Mouse (Mus musculus) erythroblast, embryonic 14.5 days (primary cell): Measurements from ENCODE around the gene Tpd52l2. TPM values are rescaled to one million over a fixed set of nuclear protein-coding genes. Genes with fewer than 3 reads are reported as not detected.

ENCODE experiments used
- H3K27me3 ChIP-seq: 2 replicates; pipeline ENCODE4 v1.6.1; 2012; ENCODE audit warnings: inconsistent platforms; ENCODE audit not compliant: control insufficient read depth
- H3K36me3 ChIP-seq: 2 replicates; pipeline ENCODE4 v1.6.1; 2012; ENCODE audit warnings: mild to moderate bottlenecking, inconsistent platforms; ENCODE audit not compliant: control insufficient read depth
- H3K4me1 ChIP-seq: 2 replicates; pipeline ENCODE4 v1.6.1; 2012; ENCODE audit warnings: inconsistent platforms; ENCODE audit not compliant: control insufficient read depth
- H3K4me3 ChIP-seq: replicated peaks from 2 replicates; pipeline ENCODE3; 2012; ENCODE audit warnings: moderate library complexity, mild to moderate bottlenecking, inconsistent platforms
- H3K9me3 ChIP-seq: 2 replicates; pipeline ENCODE4 v1.6.1; 2012; ENCODE audit warnings: low read length, inconsistent platforms, mixed read lengths; ENCODE audit not compliant: control insufficient read depth
- GATA1 ChIP-seq: IDR thresholded peaks from 2 replicates; pipeline ENCODE4 v1.6.1; 2012; ENCODE audit warnings: low read length, inconsistent platforms, mixed read lengths
- TAL1 ChIP-seq: IDR thresholded peaks from 3 replicates; pipeline ENCODE4 v1.6.1; 2012; ENCODE audit warnings: low read length, inconsistent platforms, mixed read lengths
- polyA plus RNA-seq: library from polyadenylated mRNA; stranded (reverse); fragments of >175 nt; gene quantifications from 2 replicates; pipeline ENCODE4 v1.2.3, GENCODE M21; 2012

The Tpd52l2 gene
- polyA plus RNA-seq: 4.5 and 5.4 TPM in 2 replicates

DNA sequence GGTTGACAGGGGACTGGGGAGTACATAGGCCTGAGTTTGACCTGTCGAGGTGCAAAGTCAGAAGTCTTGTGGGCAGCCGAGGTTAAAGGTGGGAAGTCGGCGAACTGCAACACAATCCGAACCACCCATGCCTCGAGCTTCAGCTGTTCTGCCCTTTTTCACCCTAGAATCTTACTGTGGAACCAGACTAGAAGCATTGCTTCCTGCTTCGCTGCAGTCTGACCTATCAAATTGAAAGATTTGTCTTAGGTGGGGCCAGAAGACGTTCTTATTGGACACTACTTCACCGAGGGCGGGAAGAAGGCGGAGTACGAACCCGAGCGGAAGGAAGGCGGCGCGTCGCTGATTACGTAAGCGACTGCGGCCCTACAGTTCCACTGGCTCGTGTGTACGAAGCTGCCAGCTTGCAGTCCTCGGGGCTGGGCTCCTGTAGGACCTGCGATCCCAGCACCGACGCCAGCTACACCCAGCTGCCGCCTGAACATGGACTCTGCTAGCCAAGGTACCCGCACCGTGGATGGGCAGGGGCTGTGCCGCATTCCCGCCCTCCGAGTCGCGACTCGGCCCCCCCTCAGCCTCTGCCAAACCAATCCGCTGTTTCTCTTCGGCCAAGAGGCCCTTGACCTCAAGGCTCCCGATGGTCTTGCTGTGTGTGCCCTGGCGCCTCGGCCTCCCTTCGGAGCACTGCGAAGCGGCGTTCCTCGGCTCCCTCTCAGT lies at the start of gene Tpd52l2:
Gene Tpd52l2, plus strand, starts transcription at position 312 of the 717 bp plus-strand sequence.
- peaks cover 51% of the 10 kb centered on the region for H3K4me1 ChIP-seq
- no peaks in the 10 kb centered on the region for H3K9me3 ChIP-seq

DNA sequence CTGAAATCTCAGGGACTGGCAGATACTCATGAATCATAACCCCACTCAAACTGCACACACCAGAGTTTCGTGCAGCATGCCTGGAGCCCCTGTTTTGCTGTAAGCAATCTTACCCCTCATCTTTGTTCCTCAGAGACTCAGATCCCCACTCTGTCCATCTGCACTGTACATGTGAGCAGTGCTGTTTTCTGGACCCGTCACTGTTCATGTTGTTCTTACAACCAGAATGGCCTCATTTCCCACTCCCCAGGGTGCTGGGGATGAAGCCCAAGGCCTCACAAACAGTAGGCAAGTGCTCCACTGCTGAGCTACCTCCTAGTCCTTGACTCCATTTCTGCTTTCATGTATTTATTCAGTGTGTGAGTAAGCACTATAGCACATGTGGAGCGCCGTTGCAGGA lies 44.8 kb upstream of the Tpd52l2 start:
- H3K4me3 ChIP-seq: no peak overlapping the region
- H3K4me1 ChIP-seq: peaks cover 18% of the 10 kb centered on the region
- TF ChIP-seq GATA1: no peak
- no peak for TF ChIP-seq TAL1
- peaks cover 16% of the 10 kb centered on the region for H3K36me3 ChIP-seq
- peaks cover 23% of the 10 kb centered on the region for H3K27me3 ChIP-seq
- H3K9me3 ChIP-seq: peaks cover 6% of the 10 kb centered on the region

More for the DNA sequence above, at the start of gene Tpd52l2:
- TF ChIP-seq TAL1: no peak
- no peak for TF ChIP-seq GATA1
- Histone ChIP-seq H3K27me3 (no peaks in the 10 kb centered on the region), H3K4me3 (peak within 1 kb of the TSS; percentile 85), H3K36me3 (peaks cover 33% of the 10 kb centered on the region)

- TF ChIP-seq GATA1 (no peak), TAL1 (no peak)
Observed at GRCm38 (mm10) chr2:181453274-181453673, 43.7 kb upstream of the Tpd52l2 start.

DNA sequence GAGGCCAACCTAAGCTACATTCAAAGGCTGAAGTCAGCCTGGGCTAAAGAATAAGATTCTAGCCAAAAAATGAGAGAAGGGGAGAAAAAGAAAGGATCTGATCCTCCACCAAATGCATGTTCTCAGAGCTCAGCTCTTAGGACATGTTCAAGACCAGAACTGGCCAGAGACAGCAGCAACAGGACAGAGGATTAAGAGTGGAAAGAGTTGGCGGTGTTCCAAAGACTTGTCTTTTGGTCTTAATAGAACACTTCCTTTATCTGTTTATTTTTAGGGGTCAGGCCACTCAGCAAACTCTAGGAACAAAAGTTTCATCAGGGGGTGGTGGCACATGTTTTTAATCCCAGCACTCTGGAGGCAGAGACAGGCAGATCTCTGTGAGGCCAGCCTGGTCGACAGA lies 41.0 kb upstream of the Tpd52l2 start:
- TF ChIP-seq TAL1: no peak
- TF ChIP-seq GATA1: no peak
- Histone ChIP-seq H3K36me3 (peaks cover 16% of the 10 kb centered on the region), H3K9me3 (peaks cover 6% of the 10 kb centered on the region), H3K4me1 (peaks cover 48% of the 10 kb centered on the region), H3K27me3 (peaks cover 58% of the 10 kb centered on the region), H3K4me3 (no peak overlapping the region)

More at GRCm38 (mm10) chr2:181453274-181453673, 43.7 kb upstream of the Tpd52l2 start:
- Histone ChIP-seq H3K4me3 (no peak overlapping the region), H3K27me3 (peaks cover 34% of the 10 kb centered on the region), H3K36me3 (peaks cover 16% of the 10 kb centered on the region), H3K9me3 (peaks cover 6% of the 10 kb centered on the region), H3K4me1 (peaks cover 25% of the 10 kb centered on the region)

DNA sequence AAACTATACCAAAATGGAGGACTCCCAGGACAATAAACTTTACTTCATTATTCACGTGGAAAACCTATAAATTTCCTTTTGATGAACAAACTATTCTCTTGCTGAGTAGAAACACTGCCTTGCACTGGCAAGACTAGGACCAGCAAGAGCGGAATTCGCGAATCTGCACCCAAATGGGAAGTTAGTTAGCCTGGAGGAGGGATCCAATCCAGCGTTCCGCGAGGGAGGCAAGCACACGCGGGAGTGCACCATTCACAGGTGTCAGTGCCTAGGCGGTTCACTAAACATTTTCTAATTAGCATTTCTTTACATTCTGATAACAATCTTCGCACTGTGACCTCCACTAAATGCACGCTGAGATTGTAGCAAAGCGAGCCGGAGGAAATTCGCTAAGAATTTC lies 39.1 kb upstream of the Tpd52l2 start:
- Histone ChIP-seq H3K36me3 (peaks cover 10% of the 10 kb centered on the region), H3K4me3 (peak overlapping the region; percentile 90), H3K9me3 (peaks cover 6% of the 10 kb centered on the region), H3K4me1 (peaks cover 65% of the 10 kb centered on the region), H3K27me3 (peaks cover 78% of the 10 kb centered on the region)
- TF ChIP-seq TAL1 (no peak), GATA1 (no peak)

GRCm38 (mm10) chr2:181458411-181459152 lies 38.4 kb upstream of the Tpd52l2 start:
- H3K4me3 ChIP-seq: peak overlapping the region; percentile 90
- H3K4me1 ChIP-seq: peaks cover 72% of the 10 kb centered on the region
- H3K27me3 ChIP-seq: peaks cover 85% of the 10 kb centered on the region
- TF ChIP-seq TAL1 (no peak), GATA1 (peak; percentile 50)
- H3K9me3 ChIP-seq: no peaks in the 10 kb centered on the region
- peaks cover 4% of the 10 kb centered on the region for H3K36me3 ChIP-seq

GRCm38 (mm10) chr2:181459153-181459672 lies 37.7 kb upstream of the Tpd52l2 start, which contains the start of gene Zbtb46:
Zbtb46 (minus strand) TSS chr2:181459426.
- H3K4me1 ChIP-seq: peaks cover 74% of the 10 kb centered on the region
- TF ChIP-seq GATA1 (no peak), TAL1 (no peak)

DNA sequence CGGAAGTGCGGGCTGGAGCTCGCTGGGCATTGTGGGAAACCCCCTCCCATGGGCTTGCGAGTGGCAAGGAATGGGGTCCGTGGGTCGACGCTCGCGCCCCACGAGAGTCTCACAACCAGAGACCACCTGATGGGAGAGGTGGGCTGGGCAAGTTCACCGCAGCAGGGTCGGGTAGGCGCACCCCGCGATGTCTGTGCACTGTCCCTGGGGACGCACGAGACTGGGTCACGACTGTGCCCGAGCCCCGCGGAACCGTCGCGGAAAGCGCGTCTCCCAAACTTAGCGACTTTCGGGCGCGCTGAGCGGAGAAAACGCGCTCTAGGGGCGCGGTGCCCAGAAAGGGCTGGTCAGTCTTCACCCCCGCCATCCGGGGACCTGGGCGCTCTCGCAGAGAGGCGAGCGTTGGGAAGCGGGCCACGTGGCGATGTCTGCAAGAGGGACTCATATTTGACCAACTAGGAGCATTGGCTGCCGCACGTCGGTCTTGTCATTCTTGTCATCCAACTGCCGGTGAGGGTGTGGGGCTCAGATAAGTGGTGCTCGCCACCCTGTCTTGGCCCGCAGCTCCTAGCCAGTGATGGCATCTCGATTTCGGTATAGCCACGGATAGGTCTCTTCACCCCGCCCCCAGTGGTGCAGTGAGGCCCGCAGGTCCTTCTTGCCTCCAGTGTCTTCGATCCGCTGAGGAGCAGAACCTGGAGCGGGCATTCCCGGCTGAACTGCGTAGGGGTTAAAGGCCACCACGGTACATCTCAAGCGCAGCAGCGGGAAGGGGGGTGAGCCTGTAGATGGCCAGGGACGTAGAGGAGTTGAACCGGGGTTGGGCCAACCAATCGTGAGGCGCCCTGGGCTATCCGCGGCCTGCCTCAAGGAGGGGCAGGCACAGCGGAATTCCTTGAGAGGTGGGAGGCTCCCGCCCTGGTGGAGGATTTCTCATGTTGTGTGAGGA lies 37.0 kb upstream of the Tpd52l2 start:
- Histone ChIP-seq H3K9me3 (no peaks in the 10 kb centered on the region), H3K4me3 (peak overlapping the region; percentile 90), H3K36me3 (no peaks in the 10 kb centered on the region; the same call in 1 of the 2 replicates), H3K4me1 (peaks cover 68% of the 10 kb centered on the region), H3K27me3 (peaks cover 87% of the 10 kb centered on the region)
- TF ChIP-seq GATA1: peak; percentile 40; the same call in 1 of the 2 replicates
- TF ChIP-seq TAL1: peak; percentile 40; the same call in 1 of the 3 replicates

More at GRCm38 (mm10) chr2:181459153-181459672, 37.7 kb upstream of the Tpd52l2 start, which contains the start of gene Zbtb46:
- H3K9me3 ChIP-seq: no peaks in the 10 kb centered on the region
- peaks cover 89% of the 10 kb centered on the region for H3K27me3 ChIP-seq
- H3K36me3 ChIP-seq: peaks cover 4% of the 10 kb centered on the region
- peak within 1 kb of the TSS; percentile 90 for H3K4me3 ChIP-seq
